Mouse (Mus musculus) intestine, embryonic 15.5 days (tissue): ENCODE results near the gene Olfr578. TPM values are rescaled to one million over a fixed set of nuclear protein-coding genes. Genes with fewer than 3 reads are reported as not detected.

ENCODE experiments used
- ATAC-seq: fragments of 200-750 bp; cut with Nextera tagmentation; 2 replicates; pipeline ENCODE4 v1.8.0; 2017; ENCODE audit warnings: moderate TSS enrichment, moderate library complexity
- H3K27ac ChIP-seq: fragments of 300-500 bp; sonication (generic); 2 replicates; pipeline ENCODE4 v1.5.1; 2015; ENCODE audit warnings: mild to moderate bottlenecking, inconsistent platforms
- H3K27me3 ChIP-seq: fragments of 300-500 bp; sonication (generic); replicated peaks from 2 replicates; pipeline ENCODE4 v1.6.1; 2015; ENCODE audit warnings: inconsistent platforms
- H3K36me3 ChIP-seq: fragments of 300-500 bp; sonication (generic); 2 replicates; pipeline ENCODE4 v1.6.1; 2015; ENCODE audit warnings: inconsistent platforms
- H3K4me1 ChIP-seq: fragments of 300-500 bp; sonication (generic); replicated peaks from 2 replicates; pipeline ENCODE4 v1.6.1; 2015; ENCODE audit warnings: inconsistent platforms
- H3K4me2 ChIP-seq: fragments of 300-500 bp; sonication (generic); replicated peaks from 2 replicates; pipeline ENCODE4 v1.6.1; 2015; ENCODE audit warnings: mild to moderate bottlenecking, inconsistent platforms
- H3K4me3 ChIP-seq: fragments of 300-500 bp; sonication (generic); replicated peaks from 2 replicates; pipeline ENCODE4 v1.5.1; 2015; ENCODE audit warnings: inconsistent platforms
- H3K9ac ChIP-seq: fragments of 300-500 bp; sonication (generic); 2 replicates; pipeline ENCODE4 v1.6.1; 2015; ENCODE audit warnings: inconsistent platforms
- H3K9me3 ChIP-seq: fragments of 300-500 bp; sonication (generic); 2 replicates; pipeline ENCODE4 v1.6.1; 2016; ENCODE audit warnings: inconsistent platforms
- WGBS: fragments of 180-500 bp; shearing (Covaris S2); methylation state at CpG from one replicate; pipeline ENCODE4 v1.1.7; 2015; 5-methylcytosine and 5-hydroxymethylcytosine counted together
- polyA plus RNA-seq: library from polyadenylated mRNA; unstranded; fragments of >200 nt; fragmentation: Nextera tagmentation; extraction: Ambion mirVana; gene quantifications from 2 replicates; pipeline ENCODE4 v1.2.1, GENCODE M21; 2015

Gene Olfr578
- polyA plus RNA-seq = not detected in 2 replicates

DNA sequence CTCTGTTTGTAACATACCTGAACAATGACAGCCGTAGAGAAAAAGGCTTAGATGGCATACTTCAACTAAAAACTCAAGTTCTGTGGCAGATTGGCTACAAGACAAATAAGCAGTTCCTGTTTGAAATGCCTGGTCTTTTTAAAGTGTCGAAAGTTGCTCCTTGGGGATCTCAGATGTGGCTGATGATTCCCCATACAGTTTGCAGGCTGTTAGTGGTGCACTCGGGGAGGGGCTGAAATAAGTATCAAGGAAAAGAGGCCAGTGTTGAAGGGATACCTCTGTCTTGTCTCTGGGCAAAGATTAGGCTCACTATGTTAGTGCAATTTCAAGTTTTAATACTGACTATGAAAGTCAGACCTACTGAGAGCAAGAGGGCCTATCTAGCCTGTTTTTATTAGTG is at the start of gene Olfr578:
TSS of gene Olfr578 (minus strand) at position 101 of the 400 bp plus-strand sequence.
- Histone ChIP-seq H3K4me2 (no peak within 1 kb of the TSS), H3K9ac (no peak within 1 kb of the TSS), H3K36me3 (no peaks in the 10 kb centered on the region), H3K27me3 (no peaks in the 10 kb centered on the region), H3K27ac (no peak within 1 kb of the TSS), H3K4me3 (no peak within 1 kb of the TSS), H3K9me3 (no peaks in the 10 kb centered on the region), H3K4me1 (no peaks in the 10 kb centered on the region)
- no peak for ATAC-seq
- 60% methylated on average over 3 of the region's 3 CpGs for WGBS

DNA sequence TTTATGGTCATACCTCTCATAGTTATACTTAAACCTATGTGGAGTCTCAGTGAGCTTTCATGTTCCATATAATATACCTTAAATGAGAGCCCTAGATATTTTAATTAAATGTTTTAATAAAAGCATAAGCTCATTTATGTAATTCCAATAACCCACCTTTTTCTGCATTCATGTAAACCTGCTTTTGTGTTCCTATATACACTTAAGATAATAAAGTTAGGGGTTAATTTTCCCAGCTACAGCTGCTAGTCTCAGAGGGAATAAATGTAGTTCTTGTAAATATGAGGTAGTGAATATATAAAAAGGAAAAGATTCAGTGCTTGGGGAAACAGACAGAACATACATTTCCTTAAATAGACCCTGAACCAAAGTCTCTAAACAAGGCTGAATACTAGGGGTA is 48.6 kb upstream of the Olfr578 start, which contains the start of gene Olfr582:
TSS of gene Olfr582 (plus strand) at position 301 of the 400 bp plus-strand sequence.
- Histone ChIP-seq H3K4me3 (no peak within 1 kb of the TSS), H3K9ac (no peak within 1 kb of the TSS), H3K4me2 (no peak within 1 kb of the TSS), H3K27ac (no peak within 1 kb of the TSS), H3K9me3 (no peaks in the 10 kb centered on the region), H3K4me1 (no peaks in the 10 kb centered on the region), H3K36me3 (no peaks in the 10 kb centered on the region), H3K27me3 (no peaks in the 10 kb centered on the region)
- no peak for ATAC-seq

DNA sequence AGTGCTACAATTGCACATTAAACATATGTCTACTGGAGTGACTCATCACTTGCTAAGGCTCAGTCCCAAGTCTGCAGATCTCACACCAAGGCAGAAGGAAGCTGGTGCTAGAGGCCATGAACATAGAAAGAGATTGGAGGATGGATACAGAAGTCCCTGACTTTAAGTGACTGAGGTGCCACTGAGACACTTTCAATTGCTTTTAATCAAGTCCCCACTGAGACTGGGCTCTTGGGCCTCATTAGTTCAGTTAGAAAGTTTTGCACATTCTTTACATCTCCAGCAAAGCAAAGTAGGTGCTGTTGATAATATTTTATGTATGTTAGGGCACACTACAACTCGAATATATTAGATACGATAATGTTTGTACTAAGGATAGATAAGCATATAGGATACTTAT is 13.3 kb downstream of the Olfr578 start, which contains the start of gene Olfr577:
TSS of gene Olfr577 (minus strand) at position 101 of the 400 bp plus-strand sequence.
- 75% methylated on average over 2 of the region's 2 CpGs for WGBS

DNA sequence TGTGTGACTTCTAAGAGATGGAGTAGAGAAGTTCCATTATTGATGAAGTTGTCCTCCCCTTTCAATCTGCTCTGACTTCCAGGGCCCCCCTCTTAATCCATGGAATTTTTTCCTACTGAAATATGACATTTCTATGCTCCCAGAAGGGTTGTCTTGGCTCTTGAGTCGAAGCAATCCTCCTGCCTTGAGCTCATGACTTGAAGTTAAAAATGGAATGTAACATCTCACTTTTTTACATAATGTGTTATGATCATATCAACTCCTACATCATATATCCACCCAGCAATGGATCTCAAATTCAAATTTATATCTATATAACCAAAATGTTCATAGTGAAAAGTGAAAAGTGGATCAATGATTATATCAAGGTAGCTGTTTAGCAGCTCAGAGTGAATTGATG is 14.7 kb downstream of the Olfr578 start:
- no peak overlapping the region for H3K4me2 ChIP-seq
- ATAC-seq = no peak
- H3K36me3 ChIP-seq = no peaks in the 10 kb centered on the region
- H3K9me3 ChIP-seq = no peaks in the 10 kb centered on the region
- H3K4me3 ChIP-seq = no peak overlapping the region
- H3K27me3 ChIP-seq = no peaks in the 10 kb centered on the region
- no peaks in the 10 kb centered on the region for H3K4me1 ChIP-seq
- H3K9ac ChIP-seq = no peak overlapping the region
- H3K27ac ChIP-seq = no peak overlapping the region
- WGBS = 47% methylated on average over 1 of the region's 1 CpGs

More for the DNA sequence above, 13.3 kb downstream of the Olfr578 start, which contains the start of gene Olfr577:
- H3K9ac ChIP-seq = no peak within 1 kb of the TSS
- H3K27ac ChIP-seq = no peak within 1 kb of the TSS
- no peaks in the 10 kb centered on the region for H3K27me3 ChIP-seq
- no peaks in the 10 kb centered on the region for H3K4me1 ChIP-seq
- H3K9me3 ChIP-seq = no peaks in the 10 kb centered on the region
- H3K4me2 ChIP-seq = no peak within 1 kb of the TSS
- no peak for ATAC-seq
- H3K4me3 ChIP-seq = no peak within 1 kb of the TSS
- H3K36me3 ChIP-seq = no peaks in the 10 kb centered on the region

DNA sequence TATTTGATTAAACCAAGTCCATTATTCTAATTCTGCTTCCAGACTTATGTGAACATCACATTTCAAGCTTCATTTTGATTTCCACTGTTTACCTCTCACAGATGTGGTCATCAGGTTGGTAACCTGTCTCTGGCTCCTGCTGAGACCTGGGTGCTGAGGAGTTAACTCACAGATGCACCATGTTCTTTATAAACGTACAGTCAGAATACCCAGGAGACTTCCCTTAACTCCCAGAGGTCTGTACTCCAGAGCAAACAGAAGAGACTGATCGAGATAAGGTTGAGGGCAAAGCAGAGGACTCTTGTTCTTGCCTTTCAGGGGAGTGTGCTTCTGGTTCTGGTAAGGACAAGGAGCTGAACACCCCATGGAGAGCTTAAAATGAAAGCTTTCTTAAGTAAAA is 26.8 kb downstream of the Olfr578 start, which contains the start of gene Olfr576:
TSS of gene Olfr576 (plus strand) at position 301 of the 400 bp plus-strand sequence.
- Histone ChIP-seq H3K4me2 (no peak within 1 kb of the TSS), H3K4me1 (no peaks in the 10 kb centered on the region), H3K36me3 (no peaks in the 10 kb centered on the region), H3K9me3 (no peaks in the 10 kb centered on the region), H3K4me3 (no peak within 1 kb of the TSS), H3K27ac (no peak within 1 kb of the TSS), H3K9ac (no peak within 1 kb of the TSS), H3K27me3 (no peaks in the 10 kb centered on the region)
- WGBS = 21% methylated on average over 2 of the region's 2 CpGs
- ATAC-seq = no peak

DNA sequence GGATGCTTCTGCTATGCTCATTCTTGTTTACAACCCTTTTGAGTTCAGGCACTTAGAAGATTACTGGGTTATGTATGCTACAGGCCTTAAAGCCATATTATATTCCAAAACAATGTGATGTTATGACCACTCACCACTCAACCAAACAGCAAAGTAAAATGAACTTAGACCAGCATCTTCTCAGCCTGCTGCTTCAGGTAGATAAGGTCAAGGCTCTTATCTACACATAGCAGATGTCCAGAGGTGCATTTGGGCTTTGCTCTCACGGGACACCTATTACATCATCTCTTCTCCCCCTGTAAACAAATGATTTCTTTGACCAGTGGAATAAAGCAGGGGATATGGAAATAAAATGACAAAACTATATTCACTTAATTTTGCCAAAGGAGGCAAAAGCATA is 30.5 kb downstream of the Olfr578 start, which contains the start of gene Olfr575:
TSS of gene Olfr575 (minus strand) at position 183 of the 400 bp plus-strand sequence.
- Histone ChIP-seq H3K4me2 (no peak within 1 kb of the TSS), H3K27ac (no peak within 1 kb of the TSS), H3K9ac (no peak within 1 kb of the TSS), H3K4me1 (no peaks in the 10 kb centered on the region), H3K4me3 (no peak within 1 kb of the TSS), H3K9me3 (no peaks in the 10 kb centered on the region), H3K27me3 (no peaks in the 10 kb centered on the region), H3K36me3 (no peaks in the 10 kb centered on the region)
- WGBS = 46% methylated on average over 1 of the region's 1 CpGs
- no peak for ATAC-seq

DNA sequence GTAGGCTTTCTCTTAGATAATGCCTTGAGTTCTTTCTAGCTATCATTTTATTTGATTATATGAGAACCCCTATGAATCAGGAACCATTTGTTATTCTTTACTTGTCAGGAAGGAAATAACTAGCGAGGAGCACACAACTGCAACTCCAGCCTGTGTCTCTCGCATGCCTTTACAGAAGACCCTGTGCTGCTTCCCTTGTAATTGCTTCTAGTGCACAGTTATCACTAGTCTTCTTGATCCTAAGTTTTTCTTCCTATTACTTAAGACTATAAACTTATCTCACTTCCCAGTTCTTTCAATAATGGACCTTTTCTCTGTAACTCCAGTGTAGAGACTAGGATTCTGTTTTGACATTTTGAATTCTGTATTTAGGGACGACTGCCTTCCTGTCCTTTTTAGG is 31.0 kb downstream of the Olfr578 start:
- Histone ChIP-seq H3K4me2 (no peak overlapping the region), H3K9me3 (no peaks in the 10 kb centered on the region), H3K27ac (no peak overlapping the region), H3K4me3 (no peak overlapping the region), H3K27me3 (no peaks in the 10 kb centered on the region), H3K9ac (no peak overlapping the region), H3K4me1 (no peaks in the 10 kb centered on the region), H3K36me3 (no peaks in the 10 kb centered on the region)
- ATAC-seq = no peak
- WGBS = 61% methylated on average over 3 of the region's 3 CpGs

DNA sequence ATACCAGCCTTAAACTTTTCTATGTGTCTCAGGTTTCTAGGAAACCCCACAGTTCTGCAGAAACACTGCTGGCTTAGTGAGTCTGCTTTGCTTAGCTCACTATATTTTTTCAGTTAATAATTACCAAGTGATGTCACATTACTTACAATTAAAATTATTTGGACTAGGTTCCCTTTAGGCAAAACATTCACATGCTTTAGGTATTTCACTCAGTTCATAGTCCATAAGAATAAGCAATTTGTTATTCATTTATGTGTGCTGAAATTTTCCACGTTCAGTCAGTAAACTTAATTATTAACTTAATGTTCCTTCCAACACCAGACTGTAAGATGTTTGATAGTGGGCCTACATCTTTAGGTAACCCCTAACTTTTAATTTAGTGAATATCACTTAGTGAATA is 38.4 kb downstream of the Olfr578 start:
- Histone ChIP-seq H3K4me2 (no peak overlapping the region), H3K9me3 (no peaks in the 10 kb centered on the region), H3K4me1 (no peaks in the 10 kb centered on the region), H3K27ac (no peak overlapping the region), H3K36me3 (no peaks in the 10 kb centered on the region), H3K27me3 (no peaks in the 10 kb centered on the region), H3K9ac (no peak overlapping the region), H3K4me3 (no peak overlapping the region)
- 56% methylated on average over 1 of the region's 1 CpGs for WGBS
- no peak for ATAC-seq

DNA sequence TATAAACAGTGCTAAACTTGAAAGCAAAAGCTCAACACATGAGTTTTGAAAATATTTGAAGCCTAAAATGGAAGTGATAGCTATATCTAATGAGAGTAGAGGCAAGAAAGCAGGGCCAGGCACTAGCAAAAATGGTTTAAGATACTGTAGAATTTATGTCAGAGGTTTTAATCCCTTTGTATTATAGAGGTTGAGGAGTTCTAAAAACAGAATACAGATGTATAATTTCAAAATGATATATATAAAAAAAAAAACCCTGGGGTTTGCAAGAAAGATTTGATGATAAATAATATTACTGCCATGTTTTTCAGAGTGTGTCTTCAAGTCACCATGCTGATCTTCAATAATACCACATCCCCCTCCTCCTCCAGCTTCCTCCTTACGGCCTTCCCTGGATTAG is 41.0 kb downstream of the Olfr578 start, which contains the start of gene Olfr574:
TSS of gene Olfr574 (plus strand) at position 301 of the 400 bp plus-strand sequence.
- Histone ChIP-seq H3K27me3 (no peaks in the 10 kb centered on the region), H3K9ac (no peak within 1 kb of the TSS), H3K4me3 (no peak within 1 kb of the TSS), H3K36me3 (no peaks in the 10 kb centered on the region), H3K4me2 (no peak within 1 kb of the TSS), H3K4me1 (no peaks in the 10 kb centered on the region), H3K9me3 (no peaks in the 10 kb centered on the region), H3K27ac (no peak within 1 kb of the TSS)
- WGBS = 82% methylated on average over 1 of the region's 1 CpGs
- ATAC-seq = no peak

DNA sequence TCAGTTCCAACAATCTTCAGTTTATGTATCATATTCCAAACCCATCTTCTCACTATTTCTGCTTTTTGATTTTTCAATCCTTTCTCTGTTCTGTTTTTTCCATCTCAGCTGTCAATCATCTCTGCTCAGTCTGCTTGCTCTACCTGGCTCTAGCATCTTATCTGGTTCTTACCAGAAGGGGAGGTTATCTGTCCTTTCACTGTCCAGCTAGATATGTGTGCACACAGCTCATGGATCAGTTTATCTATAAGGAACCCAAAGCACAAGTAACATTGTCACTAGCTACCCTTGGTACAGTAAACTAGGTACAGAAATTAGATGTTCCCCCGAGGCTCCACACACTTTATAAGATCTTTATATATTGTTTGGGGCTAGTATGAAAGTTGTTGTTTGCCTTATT is 45.7 kb downstream of the Olfr578 start:
- ATAC-seq = no peak
- Histone ChIP-seq H3K4me3 (no peak overlapping the region), H3K27ac (no peak overlapping the region), H3K36me3 (no peaks in the 10 kb centered on the region), H3K4me2 (no peak overlapping the region), H3K4me1 (no peaks in the 10 kb centered on the region), H3K9me3 (no peaks in the 10 kb centered on the region), H3K9ac (no peak overlapping the region), H3K27me3 (no peaks in the 10 kb centered on the region)
- WGBS = 84% methylated on average over 1 of the region's 1 CpGs

DNA sequence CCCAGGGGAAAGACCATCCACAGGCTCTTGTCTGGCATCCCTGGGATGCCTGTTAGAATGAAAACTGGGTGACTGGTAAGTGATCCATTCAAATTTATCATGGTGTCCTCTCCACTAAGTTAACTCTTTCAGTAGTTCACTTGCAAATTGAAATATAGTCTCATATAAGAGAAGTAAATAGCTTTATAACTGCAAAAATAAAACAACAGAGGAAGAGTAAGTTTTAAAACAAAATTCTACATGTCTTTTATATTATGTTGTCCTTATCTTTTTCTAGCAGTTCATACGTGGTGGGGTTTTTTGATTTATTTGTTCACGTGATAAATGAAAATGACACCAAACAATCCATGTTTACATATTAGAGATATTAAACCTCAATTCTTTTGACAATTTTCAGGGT is 46.6 kb downstream of the Olfr578 start, which contains the start of gene Olfr573-ps1:
TSS of gene Olfr573-ps1 (minus strand) at position 101 of the 400 bp plus-strand sequence.
- Histone ChIP-seq H3K9ac (no peak within 1 kb of the TSS), H3K36me3 (no peaks in the 10 kb centered on the region), H3K4me1 (no peaks in the 10 kb centered on the region), H3K4me2 (no peak within 1 kb of the TSS), H3K27me3 (no peaks in the 10 kb centered on the region), H3K27ac (no peak within 1 kb of the TSS), H3K4me3 (no peak within 1 kb of the TSS), H3K9me3 (no peaks in the 10 kb centered on the region)
- ATAC-seq = no peak
- 83% methylated on average over 2 of the region's 2 CpGs for WGBS
